ENCODE assay signal across 8 mouse cellular contexts in genomic region chr7:29039604-29039984, GRCm38 (mm10). TPM values are rescaled to one million over a fixed set of nuclear protein-coding genes. Genes with fewer than 3 reads are reported as not detected.
A peak's percentile ranks its signal among the peaks of the same experiment; 100 is the strongest.
DNase-seq lines count a peak whose midpoint lies in the region; ATAC-seq and TF ChIP-seq lines count a peak whose summit lies in the region.

No protein-coding gene starts in this region.

- no peaks in the 10 kb centered on the region for H3K9me3 ChIP-seq in MEL (replicated peaks; ENCODE audit: insufficient read depth, low read length)
- no peaks in the 10 kb centered on the region for H3K9me3 ChIP-seq in forebrain, embryonic 16.5 days (ENCODE audit: control insufficient read depth, low read length)
- H3K9me3 ChIP-seq in neural tube, embryonic 15.5 days (replicated peaks): no peaks in the 10 kb centered on the region

- peak overlapping the region; percentile 86 for H3K9ac ChIP-seq in MEL (ENCODE audit: control insufficient read depth, low read depth, low read length, poor library complexity, severe bottlenecking)
- peak overlapping the region; percentile 49; the same call in 1 of the 2 replicates for H3K9ac ChIP-seq in forebrain, embryonic 16.5 days (replicated peaks; ENCODE audit: low read depth, low read length)
- H3K9ac ChIP-seq in neural tube, embryonic 15.5 days (replicated peaks): peak overlapping the region; percentile 42

- H3K4me3 ChIP-seq in MEL (ENCODE audit: control insufficient read depth in 1 of 2, insufficient read depth in 1 of 2, low read depth in 2 of 2, low read length in 2 of 2): peak overlapping the region; percentile 71 to 99
- peak overlapping the region; percentile 58 for H3K4me3 ChIP-seq in cerebellum, adult 2 months (replicated peaks; ENCODE audit: insufficient read depth, low read depth, low read length)
- H3K4me3 ChIP-seq in forebrain, embryonic 16.5 days (replicated peaks; ENCODE audit: low read length): peak overlapping the region; percentile 45
- H3K4me3 ChIP-seq in neural tube, embryonic 15.5 days (replicated peaks): peak overlapping the region; percentile 44

- H3K27me3 ChIP-seq in MEL (ENCODE audit: control insufficient read depth in 1 of 2, insufficient read depth in 2 of 2, low read length in 2 of 2): no peaks in the 10 kb centered on the region
- no peaks in the 10 kb centered on the region for H3K27me3 ChIP-seq in cerebellum, adult 2 months (ENCODE audit: control insufficient read depth, insufficient read depth, low read length)
- no peaks in the 10 kb centered on the region for H3K27me3 ChIP-seq in forebrain, embryonic 16.5 days (replicated peaks; ENCODE audit: control insufficient read depth, insufficient read depth, low read length)
- H3K27me3 ChIP-seq in neural tube, embryonic 15.5 days (replicated peaks): no peaks in the 10 kb centered on the region

- TF ChIP-seq POLR2A in MEL (IDR thresholded peaks at IDR 0.05; ENCODE audit: control insufficient read depth in 1 of 2, insufficient read depth in 1 of 2, low read depth in 1 of 2, low read length in 2 of 2, poor library complexity in 1 of 2): peak in 1 of 2 experiments; percentile 64; a peak in 1 of 4 replicates
- TF ChIP-seq POLR2A in cerebellum, adult 2 months (IDR thresholded peaks at IDR 0.05; ENCODE audit: borderline replicate concordance, insufficient read depth, low read length): no peak

- peak; percentile 97 for DNase-seq in MEL (ENCODE audit: low read depth, low spot score)
- peak; percentile 72 to 79 for DNase-seq in cerebellum, adult 2 months
- DNase-seq in heart, postnatal 36 days: peak; percentile 88 to 89
- peak; percentile 75 to 97 for DNase-seq in layer of hippocampus, adult 18-20 months (ENCODE audit: low spot score in 2 of 2)
- DNase-seq in lung, adult 18-20 months: peak; percentile 74 to 81
- peak; percentile 91 for DNase-seq in testis, postnatal 10 days (ENCODE audit: low spot score)

- H3K4me2 ChIP-seq in forebrain, embryonic 16.5 days (ENCODE audit: low read length): peak overlapping the region; percentile 77
- H3K4me2 ChIP-seq in neural tube, embryonic 15.5 days: peak overlapping the region; percentile 72

- TF ChIP-seq EP300 in MEL (IDR thresholded peaks at IDR 0.05; ENCODE audit: low read depth in 1 of 2, low read length in 2 of 2): no peak

- under 1% methylated on average over 11 of the region's 11 CpGs for WGBS in cerebellum, adult 2 months
- under 1% methylated on average over 11 of the region's 11 CpGs for WGBS in forebrain, embryonic 16.5 days
- WGBS in neural tube, embryonic 15.5 days: 1% methylated on average over 11 of the region's 11 CpGs

- TF ChIP-seq CTCF in MEL (IDR thresholded peaks at IDR 0.05 in 2 of 3, conservative IDR thresholded peaks at IDR 0.05 in 1 of 3; ENCODE audit: control insufficient read depth in 1 of 3, insufficient read depth in 1 of 3, low read depth in 2 of 3, low read length in 3 of 3, poor library complexity in 1 of 3, severe bottlenecking in 1 of 3): peak; percentile 43 to 95 (median 70)
- TF ChIP-seq CTCF in cerebellum, adult 2 months (IDR thresholded peaks at IDR 0.05; ENCODE audit: borderline replicate concordance, insufficient read depth, low read depth, low read length): peak; percentile 68

- TF ChIP-seq RAD21 in MEL (IDR thresholded peaks at IDR 0.05; ENCODE audit: low read depth, low read length): peak; percentile 95

- H3K79me2 ChIP-seq in MEL (ENCODE audit: control insufficient read depth, insufficient read depth, low read length, poor library complexity): peaks cover 9% of the 10 kb centered on the region

- peaks cover 0 to 3% of the 10 kb centered on the region in 2 experiments; a peak in 1 of 4 replicates for H3K36me3 ChIP-seq in MEL (ENCODE audit: control insufficient read depth in 1 of 2, insufficient read depth in 2 of 2, low read length in 2 of 2)
- H3K36me3 ChIP-seq in forebrain, embryonic 16.5 days (ENCODE audit: control insufficient read depth, insufficient read depth): no peaks in the 10 kb centered on the region
- no peaks in the 10 kb centered on the region for H3K36me3 ChIP-seq in neural tube, embryonic 15.5 days

- intact Hi-C loops in heart, postnatal 36 days (cut with DNase I): loop anchor here (10.0 kb wide), 1 partner anchor 145 kb away; no protein-coding TSS in a partner anchor

- H3K4me1 ChIP-seq in MEL (ENCODE audit: control insufficient read depth in 1 of 2, insufficient read depth in 2 of 2, low read length in 2 of 2): peaks cover 0 to 3% of the 10 kb centered on the region in 2 experiments; a peak in 1 of 4 replicates
- no peaks in the 10 kb centered on the region for H3K4me1 ChIP-seq in cerebellum, adult 2 months (ENCODE audit: control insufficient read depth, insufficient read depth, low read length)
- H3K4me1 ChIP-seq in forebrain, embryonic 16.5 days (replicated peaks; ENCODE audit: control insufficient read depth, insufficient read depth, low read length): peaks cover 24% of the 10 kb centered on the region
- H3K4me1 ChIP-seq in neural tube, embryonic 15.5 days: peaks cover 28% of the 10 kb centered on the region

- peak overlapping the region; percentile 72 for H3K27ac ChIP-seq in MEL (ENCODE audit: control insufficient read depth, low read depth, low read length)
- H3K27ac ChIP-seq in cerebellum, adult 2 months (ENCODE audit: insufficient read depth, low read length): no peak overlapping the region
- H3K27ac ChIP-seq in forebrain, embryonic 16.5 days (ENCODE audit: low read length): peak overlapping the region; percentile 11; the same call in 1 of the 2 replicates
- peak overlapping the region; percentile 23; the same call in 1 of the 2 replicates for H3K27ac ChIP-seq in neural tube, embryonic 15.5 days (replicated peaks)

- ATAC-seq in forebrain, embryonic 16.5 days: peak; percentile 80
- peak; percentile 74 for ATAC-seq in neural tube, embryonic 15.5 days (ENCODE audit: low FRiP score)

TF ChIP-seq in MEL, 35 proteins besides CTCF, POLR2A, EP300 and RAD21 (continues in another document):
- TF ChIP-seq CHD2 (IDR thresholded peaks at IDR 0.05; ENCODE audit: low read length): no peak
- no peak for TF ChIP-seq NRF1 (IDR thresholded peaks at IDR 0.05; ENCODE audit: insufficient read depth, low read depth, low read length, poor library complexity, severe bottlenecking)
- no peak for TF ChIP-seq RCOR1 (IDR thresholded peaks at IDR 0.05; ENCODE audit: low read depth, low read length)
- TF ChIP-seq SMC3 (IDR thresholded peaks at IDR 0.05; ENCODE audit: low read depth, low read length): peak; percentile 88
- TF ChIP-seq SIN3A (IDR thresholded peaks at IDR 0.05; ENCODE audit: low read length): peak; percentile 97
- TF ChIP-seq BHLHE40 (IDR thresholded peaks at IDR 0.05; ENCODE audit: borderline replicate concordance, low read depth, low read length): no peak
- TF ChIP-seq MAFK (IDR thresholded peaks at IDR 0.05; ENCODE audit: borderline replicate concordance, low read depth, low read length): no peak
- peak; percentile 78 for TF ChIP-seq ZC3H11A (IDR thresholded peaks at IDR 0.05; ENCODE audit: low read depth, low read length)
- TF ChIP-seq HCFC1 (IDR thresholded peaks at IDR 0.05; ENCODE audit: low read depth, low read length): 0 out of 2 replicates have a peak, but pooled peaks have one; percentile 56
- TF ChIP-seq NELFE (IDR thresholded peaks at IDR 0.05; ENCODE audit: low read depth, low read length): no peak; the same call in none of the 2 replicates
- TF ChIP-seq ELF1 (IDR thresholded peaks at IDR 0.05; ENCODE audit: low read depth, low read length): no peak
- TF ChIP-seq POLR2AphosphoS5 (IDR thresholded peaks at IDR 0.05; ENCODE audit: borderline replicate concordance, low read depth, low read length): no peak
- TF ChIP-seq TCF12 (IDR thresholded peaks at IDR 0.05; ENCODE audit: low read depth, low read length): no peak
- no peak for TF ChIP-seq JUND (IDR thresholded peaks at IDR 0.05; ENCODE audit: low read depth, low read length)
- no peak for TF ChIP-seq MAZ (IDR thresholded peaks at IDR 0.05; ENCODE audit: low read depth, low read length)
- TF ChIP-seq MXI1 (IDR thresholded peaks at IDR 0.05; ENCODE audit: low read depth, low read length): peak; percentile 100
- TF ChIP-seq POLR2AphosphoS2 (IDR thresholded peaks at IDR 0.05; ENCODE audit: low read length): no peak
- no peak for TF ChIP-seq GABPA (IDR thresholded peaks at IDR 0.05; ENCODE audit: low read depth, low read length)
- TF ChIP-seq GATA1 (IDR thresholded peaks at IDR 0.05; ENCODE audit: low read depth, low read length): no peak
- 0 out of 4 replicates have a peak, but pooled peaks of 1 of the 2 experiments have one; percentile 34 for TF ChIP-seq USF2 (IDR thresholded peaks at IDR 0.05; ENCODE audit: borderline replicate concordance in 1 of 2, insufficient read depth in 1 of 2, low read depth in 1 of 2, low read length in 2 of 2)
- no peak for TF ChIP-seq MEF2A (IDR thresholded peaks at IDR 0.05; ENCODE audit: extremely low read depth, insufficient replicate concordance, low read depth, low read length, poor library complexity, severe bottlenecking)
- TF ChIP-seq E2F4 (IDR thresholded peaks at IDR 0.05; ENCODE audit: borderline replicate concordance, low read depth, low read length): no peak
- TF ChIP-seq CHD1 (IDR thresholded peaks at IDR 0.05; ENCODE audit: low read depth, low read length): no peak
- TF ChIP-seq ZKSCAN1 (IDR thresholded peaks at IDR 0.05; ENCODE audit: low read depth, low read length): no peak

RNA-seq across cellular contexts. Expression of gene Map4k1, which starts 57.7 kb away (rescaled TPM):
- total RNA-seq in MEL (2012; rRNA removed): 17.3 and 19.3 TPM in 2 replicates
- 10 to 100 TPM in 1 of 2 experiments, not detected in 1; 50.8 TPM for polyA plus RNA-seq in MEL (2012; ENCODE audit: insufficient read depth in 1 of 2, insufficient read length in 2 of 2, low read depth in 1 of 2, low replicate concordance in 2 of 2, missing spikeins in 1 of 2)
- 1.2 and 1.3 TPM in 2 replicates for polyA plus RNA-seq in cerebellum, adult 2 months (2012; rRNA removed)
- polyA plus RNA-seq in forebrain, embryonic 16.5 days (2015; fragmentation: Nextera tagmentation; extraction: Ambion mirVana): 6.7 and 10.0 TPM in 2 replicates
- under 1 TPM; 0.61 to 0.81 TPM for total RNA-seq in heart, postnatal 36 days (2021)
- 1 to 10 TPM in 1 of 2 experiments, under 1 TPM in 1; 0.99 to 1.3 TPM for total RNA-seq in layer of hippocampus, adult 18-20 months (2021)
- 10.3 and 19.2 TPM in 2 replicates for polyA plus RNA-seq in neural tube, embryonic 15.5 days (2015; fragmentation: Nextera tagmentation; extraction: Ambion mirVana)

RNA-seq across cellular contexts. Expression of gene Eif3k, which starts 57.9 kb away (rescaled TPM):
- 525 and 545 TPM in 2 replicates for total RNA-seq in MEL (2012; rRNA removed)
- polyA plus RNA-seq in MEL (2012; ENCODE audit: insufficient read depth in 1 of 2, insufficient read length in 2 of 2, low read depth in 1 of 2, low replicate concordance in 2 of 2, missing spikeins in 1 of 2): 100 to 1,000 TPM in 1 of 2 experiments, not detected in 1; 671 TPM
- 322 and 331 TPM in 2 replicates for polyA plus RNA-seq in cerebellum, adult 2 months (2012; rRNA removed)
- 296 and 297 TPM in 2 replicates for polyA plus RNA-seq in forebrain, embryonic 16.5 days (2015; fragmentation: Nextera tagmentation; extraction: Ambion mirVana)
- total RNA-seq in heart, postnatal 36 days (2021): 100 to 1,000 TPM; 159 to 163 TPM
- total RNA-seq in layer of hippocampus, adult 18-20 months (2021): 100 to 1,000 TPM; 201 to 212 TPM
- 306 and 324 TPM in 2 replicates for polyA plus RNA-seq in neural tube, embryonic 15.5 days (2015; fragmentation: Nextera tagmentation; extraction: Ambion mirVana)
